Mouse (Mus musculus) duodenum, adult 2 months (tissue): ENCODE data around the gene Zfp26. TPM values are rescaled to one million over a fixed set of nuclear protein-coding genes. Genes with fewer than 3 reads are reported as not detected.

Source experiments
- polyA plus RNA-seq: library from polyadenylated mRNA; depleted of rRNA; stranded (reverse); fragments of >200 nt; gene quantifications from 2 replicates; pipeline ENCODE4 v1.2.3, GENCODE M21; 2012; ENCODE audit warnings: low replicate concordance; rRNA removed

The Zfp26 gene
- 0.11 and 0.27 TPM in 2 replicates for polyA plus RNA-seq

DNA sequence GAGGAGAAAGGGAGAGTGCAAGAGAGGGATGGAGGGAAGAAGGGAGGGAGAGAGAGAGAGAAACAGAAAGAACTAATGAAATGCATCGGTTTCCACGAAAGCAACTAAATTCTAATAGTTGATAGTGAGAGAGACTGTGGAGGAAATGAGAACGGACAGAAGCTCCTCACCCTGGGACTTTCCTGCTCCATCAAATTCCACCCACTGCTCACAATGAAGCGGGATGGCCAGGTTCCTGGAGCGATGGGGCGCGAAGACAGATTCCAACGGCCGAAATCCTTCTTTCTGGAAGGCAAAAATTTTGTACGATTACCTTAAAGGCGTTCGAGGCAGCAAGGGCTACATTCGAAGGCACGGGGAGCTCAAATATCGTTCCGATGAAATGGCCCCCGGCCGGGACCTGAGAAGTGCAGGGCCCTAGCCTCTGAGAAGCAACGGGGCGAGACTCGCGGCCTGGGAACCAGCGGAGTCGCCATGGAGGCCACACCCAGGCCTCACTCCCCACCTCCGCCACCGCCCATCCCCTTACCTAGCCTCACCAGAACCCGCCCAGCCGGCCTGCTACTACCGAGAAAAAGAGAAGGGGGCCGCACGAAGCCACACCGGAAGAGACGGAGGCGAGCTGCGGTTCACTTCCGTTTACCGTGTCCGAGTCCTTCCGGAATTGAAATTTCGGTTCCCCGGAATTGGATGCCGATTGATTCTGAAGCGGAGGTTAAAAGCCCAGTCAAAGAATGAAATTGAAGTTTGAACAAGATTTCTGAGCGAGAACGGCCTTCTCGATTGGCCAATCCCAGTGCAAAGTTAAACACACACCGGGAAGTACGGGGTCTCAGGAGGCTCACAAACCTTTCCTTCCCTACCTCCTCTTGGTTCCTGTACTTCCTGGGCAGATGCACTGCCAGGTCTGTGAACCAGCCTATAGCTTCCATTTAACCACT lies at the start of gene Zfp26:
TSS of gene Zfp26 (minus strand) at position 786 of the 941 bp plus-strand sequence.

DNA sequence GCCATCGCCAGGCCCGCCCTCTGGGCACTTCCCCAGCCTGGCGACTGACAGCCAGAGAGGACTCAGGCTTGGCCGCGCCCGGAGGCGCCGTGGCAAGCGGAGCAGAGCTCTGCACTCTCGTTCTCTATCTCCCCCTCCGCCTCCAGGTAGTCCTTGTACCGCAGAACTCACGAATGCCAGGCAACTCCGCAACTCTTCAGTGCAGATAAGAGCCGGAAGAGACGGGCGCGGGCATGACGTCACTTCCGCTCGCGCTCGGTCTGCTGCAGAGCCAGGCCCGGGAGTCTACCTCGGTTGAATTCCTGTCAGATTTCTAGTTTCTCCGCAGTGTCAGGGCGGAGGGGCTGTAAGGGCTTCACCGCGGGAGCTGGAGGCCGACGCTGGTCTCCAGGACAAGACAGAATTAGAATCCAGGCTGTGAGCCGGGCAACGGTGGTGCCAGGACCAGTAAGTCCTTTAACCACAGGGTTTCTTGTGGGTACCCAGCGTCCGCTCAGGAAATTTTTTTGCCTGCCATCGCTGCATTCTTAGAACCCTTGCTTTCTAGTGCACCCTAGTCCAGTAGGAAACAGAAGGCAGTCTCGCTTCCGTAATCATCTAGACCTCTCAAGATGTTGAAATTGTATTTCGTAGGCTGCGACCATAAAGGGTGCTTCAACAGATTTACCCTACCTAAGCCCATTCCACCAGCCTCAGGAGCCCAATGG lies 32.7 kb upstream of the Zfp26 start, which contains the start of gene Zfp426:
TSS of gene Zfp426 (minus strand) at position 220 of the 707 bp plus-strand sequence.

DNA sequence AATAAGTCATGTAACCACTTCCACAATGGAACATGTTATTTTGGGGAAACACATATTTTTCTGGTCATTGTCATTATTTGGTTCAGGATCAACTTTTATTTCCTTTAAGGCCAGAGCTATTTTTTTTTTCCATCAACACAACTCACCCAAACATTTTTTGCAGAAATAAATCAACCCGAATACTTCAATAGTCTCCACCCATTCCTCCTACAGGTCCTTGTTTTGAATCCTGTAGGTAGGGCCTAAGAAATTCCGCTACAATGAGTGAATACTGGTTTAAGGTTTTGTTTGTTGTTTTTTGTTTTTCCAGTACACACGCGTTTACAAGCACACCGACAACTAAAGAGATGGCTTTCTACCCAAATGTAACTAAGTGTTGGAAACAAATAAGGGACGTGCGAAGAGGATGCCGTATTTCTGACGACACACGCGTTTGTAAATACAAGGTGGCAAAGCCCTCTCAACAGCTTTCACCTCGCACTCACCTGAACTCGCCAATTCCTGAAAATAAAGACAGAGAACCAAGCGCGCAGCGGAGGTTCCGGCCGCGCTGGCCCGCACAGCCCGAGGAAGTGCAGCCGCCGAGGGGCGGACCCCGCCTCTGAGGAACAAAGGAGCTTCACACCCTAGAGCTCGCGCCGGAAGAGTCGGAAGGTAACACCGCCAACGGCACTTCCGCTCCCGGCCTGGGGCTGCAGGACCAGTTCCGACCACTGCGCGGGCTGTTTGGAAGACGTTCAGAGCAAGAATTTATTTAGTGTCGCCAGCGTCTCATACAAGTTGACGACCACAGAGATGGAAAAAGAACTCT lies 75.2 kb downstream of the Zfp26 start, which contains the start of gene Zfp560:
TSS of gene Zfp560 (minus strand) at position 646 of the 811 bp plus-strand sequence.

Other genes with a start within 250 kb of the Zfp26 start
- gene Olfr871, start 248.0 kb downstream of the Zfp26 start, polyA plus RNA-seq: not detected in 2 replicates
- gene Olfr872, start 223.0 kb downstream of the Zfp26 start, polyA plus RNA-seq: not detected in 2 replicates
- not detected in 2 replicates for gene Olfr39, start 177.8 kb downstream of the Zfp26 start, polyA plus RNA-seq
- not detected in 2 replicates for gene Olfr873, start 161.6 kb downstream of the Zfp26 start, polyA plus RNA-seq
- gene Olfr18, start 124.1 kb downstream of the Zfp26 start, polyA plus RNA-seq: not detected in 2 replicates
- gene Zfp560, start 75.0 kb downstream of the Zfp26 start, polyA plus RNA-seq: 0.41 and 0.68 TPM in 2 replicates
- gene Zfp426, start 32.6 kb upstream of the Zfp26 start, polyA plus RNA-seq: 0.44 and 1.2 TPM in 2 replicates
- 0.19 and 0.79 TPM in 2 replicates for gene Zfp266, start 61.3 kb upstream of the Zfp26 start, polyA plus RNA-seq
- 0.37 and 1.0 TPM in 2 replicates for gene Zfp846, start 121.1 kb upstream of the Zfp26 start, polyA plus RNA-seq
- gene Ubl5, start 182.7 kb upstream of the Zfp26 start, polyA plus RNA-seq: 133 and 188 TPM in 2 replicates
- 36.8 and 39.1 TPM in 2 replicates for gene Fbxl12, start 184.6 kb upstream of the Zfp26 start, polyA plus RNA-seq
- 8.2 and 14.4 TPM in 2 replicates for gene Pin1, start 191.9 kb upstream of the Zfp26 start, polyA plus RNA-seq